Comparison of ENCODE assay signal across 15 mouse cellular contexts in genomic region chr4:47012476-47012875, GRCm38 (mm10). TPM values are rescaled to one million over a fixed set of nuclear protein-coding genes. Genes with fewer than 3 reads are reported as not detected.
DNase-seq lines count a peak whose midpoint lies in the region; ATAC-seq lines count a peak whose summit lies in the region.
"Had no signal": no experiment of that assay in that cellular context is flagged by ENCODE, and none has a peak within 500 bp of the region (broad histone marks: within the 10 kb centered on the region; RNA-seq: fewer than 3 reads in every experiment).

No protein-coding gene starts in this region.

- peak; percentile 28 to 44 for DNase-seq in cerebellum, postnatal 36 days
- DNase-seq in cerebellum, adult 11-12 months = no peak
- DNase-seq in kidney, postnatal 25 days = peak; percentile 33 to 56
- DNase-seq in kidney, adult 18-20 months = no peak
- DNase-seq in right cerebral cortex, postnatal 10 days (ENCODE audit: low spot score in 2 of 2) = peak; percentile 63 to 71
- DNase-seq in right cerebral cortex, postnatal 25 days = no peak
- DNase-seq in brain, adult 2 months (ENCODE audit: low read depth, low spot score) = peak; percentile 57
- DNase-seq: gastrocnemius, adult 2 months; heart, postnatal 14 days; spleen, adult 18-20 months; thymus, postnatal 25 days had no signal

- no peak for ATAC-seq in erythroblast, adult 5-6 weeks (replicated peaks; ENCODE audit: low FRiP score, poor library complexity, severe bottlenecking)
- ATAC-seq: activated CD4-positive, CD25-positive, alpha-beta regulatory T cell, adult 4 months; forebrain, embryonic 13.5 days; intestine, postnatal 0 days had no signal

RNA-seq across cellular contexts. Expression of gene Gabbr2, which starts 20.8 kb away (rescaled TPM):
- not detected in 2 replicates for total RNA-seq in erythroblast, adult 5-6 weeks (2015; ENCODE audit: low replicate concordance)
- 0.17 and 1.3 TPM in 2 replicates for total RNA-seq in erythroblast, adult 5-6 weeks (2017; ENCODE audit: low replicate concordance)

RNA-seq across cellular contexts. Expression of gene Anks6, which starts 44.8 kb away (rescaled TPM):
- total RNA-seq in erythroblast, adult 5-6 weeks (2015; ENCODE audit: low replicate concordance) = not detected in 2 replicates
- total RNA-seq in erythroblast, adult 5-6 weeks (2017; ENCODE audit: low replicate concordance) = not detected in 2 replicates

Comparison
In these comparisons a context has a peak if more than half of its experiments do, and no peak if none do; other contexts are left out.
1. DNase-seq: peak in cerebellum, postnatal 36 days (2 of 2), kidney, postnatal 25 days (2 of 2), right cerebral cortex, postnatal 10 days (2 of 2) and brain, adult 2 months (single experiment); none in cerebellum, adult 11-12 months (single experiment), kidney, adult 18-20 months (single experiment) and right cerebral cortex, postnatal 25 days (single experiment).